Mouse (Mus musculus) lung, embryonic 14.5 days (tissue): ENCODE results near the gene Pus1. TPM values are rescaled to one million over a fixed set of nuclear protein-coding genes. Genes with fewer than 3 reads are reported as not detected.

Experiments used
- ATAC-seq: fragments of 200-750 bp; cut with Nextera tagmentation; 2 replicates; pipeline ENCODE4 v1.8.0; 2017; ENCODE audit warnings: mild to moderate bottlenecking, moderate TSS enrichment, moderate library complexity; ENCODE audit not compliant: insufficient read depth
- DNase-seq: peaks from one replicate; pipeline ENCODE4 v3.0.0-alpha.2; 2015
- H3K27ac ChIP-seq: fragments of 300-500 bp; sonication (generic); 2 replicates; pipeline ENCODE4 v1.5.1; 2014; ENCODE audit warnings: low read depth, mild to moderate bottlenecking, moderate library complexity
- H3K27me3 ChIP-seq: fragments of 300-500 bp; sonication (generic); 2 replicates; pipeline ENCODE4 v1.6.1; 2014; ENCODE audit warnings: low read length, control low read depth; ENCODE audit not compliant: insufficient read depth
- H3K36me3 ChIP-seq: fragments of 300-500 bp; sonication (generic); 2 replicates; pipeline ENCODE4 v1.6.1; 2014; ENCODE audit warnings: control low read depth; ENCODE audit not compliant: insufficient read depth
- H3K4me1 ChIP-seq: fragments of 300-500 bp; sonication (generic); 2 replicates; pipeline ENCODE4 v1.6.1; 2014; ENCODE audit warnings: antibody characterized with exemption, control low read depth; ENCODE audit not compliant: insufficient read depth
- H3K4me2 ChIP-seq: fragments of 300-500 bp; sonication (generic); 2 replicates; pipeline ENCODE4 v1.6.1; 2014; ENCODE audit warnings: mild to moderate bottlenecking
- H3K4me3 ChIP-seq: fragments of 300-500 bp; sonication (generic); 2 replicates; pipeline ENCODE4 v1.5.1; 2014; ENCODE audit warnings: low read depth, low read length
- H3K9ac ChIP-seq: fragments of 300-500 bp; sonication (generic); 2 replicates; pipeline ENCODE4 v1.6.1; 2014
- H3K9me3 ChIP-seq: fragments of 300-500 bp; sonication (generic); 2 replicates; pipeline ENCODE4 v1.6.1; 2016; ENCODE audit warnings: low read depth, low read length, control low read depth
- CTCF ChIP-seq: IDR thresholded peaks from 2 replicates; pipeline ENCODE4 v1.5.1; 2016; ENCODE audit warnings: antibody characterized with exemption, low read depth
- whole genome bisulfite sequencing: fragments of 180-500 bp; shearing (Covaris S2); extraction: QIAGEN DNeasy Blood & Tissue Kit; methylation state at CpG from one replicate; pipeline ENCODE4 v1.1.7; 2014; 5-methylcytosine and 5-hydroxymethylcytosine counted together
- polyA plus RNA-seq: library from polyadenylated mRNA; unstranded; fragments of >200 nt; fragmentation: Nextera tagmentation; extraction: Ambion mirVana; gene quantifications from 2 replicates; pipeline ENCODE4 v1.2.1, GENCODE M21; 2014

Pus1 gene
- polyA plus RNA-seq, 1 experiment from 2014 or later = 22.4 TPM

- Histone ChIP-seq H3K27me3 (no peaks in the 10 kb centered on the region), H3K9ac (peak overlapping the region; percentile 95), H3K9me3 (no peaks in the 10 kb centered on the region), H3K36me3 (peaks cover 34% of the 10 kb centered on the region; the same call in 1 of the 2 replicates), H3K4me1 (peaks cover 14% of the 10 kb centered on the region), H3K4me2 (peak overlapping the region; percentile 91), H3K4me3 (peak overlapping the region; percentile 97), H3K27ac (peak overlapping the region; percentile 87)
- peak; percentile 68 for ATAC-seq
- peak; percentile 94 for DNase-seq
- TF ChIP-seq CTCF = no peak
- WGBS = 2% methylated on average over 14 of the region's 14 CpGs
Measured at GRCm38 (mm10) chr5:110808061-110808631, 27.7 kb upstream of the Pus1 start.

DNA sequence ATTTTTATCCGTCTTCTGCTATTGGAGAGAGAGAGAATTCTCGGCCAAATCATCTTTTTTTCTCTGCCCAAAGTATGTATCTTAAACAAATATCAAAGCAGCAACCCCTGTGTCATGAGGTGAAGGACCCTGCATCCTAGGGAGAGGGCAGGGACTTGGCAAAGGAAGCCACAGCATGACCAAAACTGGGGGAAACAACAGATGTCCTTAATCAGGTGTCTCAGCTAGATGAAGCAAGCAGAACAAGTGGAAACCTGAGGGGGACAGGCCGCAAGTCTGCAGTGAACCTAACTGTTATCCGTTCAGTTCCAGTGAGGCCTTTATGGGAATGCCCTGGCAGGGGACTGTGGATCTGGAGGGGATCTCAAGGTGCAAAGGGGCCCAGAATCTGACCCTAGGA lies 27.0 kb upstream of the Pus1 start:
- 72% methylated on average over 4 of the region's 4 CpGs for WGBS

GRCm38 (mm10) chr5:110806676-110807075 lies 26.2 kb upstream of the Pus1 start:
- H3K9me3 ChIP-seq = no peaks in the 10 kb centered on the region
- TF ChIP-seq CTCF = no peak
- H3K4me3 ChIP-seq = no peak overlapping the region
- peaks cover 14% of the 10 kb centered on the region for H3K4me1 ChIP-seq
- DNase-seq (no peak), ATAC-seq (no peak)
- WGBS = 82% methylated on average over 1 of the region's 1 CpGs
- H3K27me3 ChIP-seq = no peaks in the 10 kb centered on the region
- H3K9ac ChIP-seq = no peak overlapping the region
- H3K36me3 ChIP-seq = peaks cover 42% of the 10 kb centered on the region; the same call in 1 of the 2 replicates
- no peak overlapping the region for H3K4me2 ChIP-seq
- H3K27ac ChIP-seq = no peak overlapping the region

More for the DNA sequence above, 27.0 kb upstream of the Pus1 start:
- DNase-seq (no peak), ATAC-seq (no peak)
- H3K4me1 ChIP-seq = peaks cover 14% of the 10 kb centered on the region
- peak overlapping the region; percentile 97 for H3K4me3 ChIP-seq
- H3K27me3 ChIP-seq = no peaks in the 10 kb centered on the region
- peak overlapping the region; percentile 73 for H3K27ac ChIP-seq
- H3K9me3 ChIP-seq = no peaks in the 10 kb centered on the region
- peak overlapping the region; percentile 91 for H3K4me2 ChIP-seq
- peaks cover 34% of the 10 kb centered on the region; the same call in 1 of the 2 replicates for H3K36me3 ChIP-seq
- TF ChIP-seq CTCF = no peak
- H3K9ac ChIP-seq = peak overlapping the region; percentile 95

- no peaks in the 10 kb centered on the region for H3K27me3 ChIP-seq
- ATAC-seq (no peak), DNase-seq (no peak)
- H3K4me2 ChIP-seq = no peak overlapping the region
- H3K27ac ChIP-seq = no peak overlapping the region
- H3K9me3 ChIP-seq = no peaks in the 10 kb centered on the region
- H3K9ac ChIP-seq = no peak overlapping the region
- H3K4me1 ChIP-seq = peaks cover 14% of the 10 kb centered on the region
- peaks cover 47% of the 10 kb centered on the region for H3K36me3 ChIP-seq
- WGBS = 82% methylated on average over 4 of the region's 4 CpGs
- TF ChIP-seq CTCF = no peak
- no peak overlapping the region for H3K4me3 ChIP-seq
Measured at GRCm38 (mm10) chr5:110806154-110806553, 25.7 kb upstream of the Pus1 start.

- Histone ChIP-seq H3K27ac (no peak overlapping the region), H3K4me1 (peaks cover 14% of the 10 kb centered on the region), H3K9me3 (no peaks in the 10 kb centered on the region), H3K27me3 (no peaks in the 10 kb centered on the region), H3K4me2 (no peak overlapping the region), H3K9ac (no peak overlapping the region), H3K4me3 (no peak overlapping the region), H3K36me3 (peaks cover 66% of the 10 kb centered on the region)
- no peak for TF ChIP-seq CTCF
- ATAC-seq = no peak
- WGBS = 87% methylated on average over 7 of the region's 7 CpGs
- no peak for DNase-seq
Measured at GRCm38 (mm10) chr5:110804012-110804743, 23.7 kb upstream of the Pus1 start.

GRCm38 (mm10) chr5:110802809-110803208 lies 22.4 kb upstream of the Pus1 start:
- Histone ChIP-seq H3K4me1 (peaks cover 6% of the 10 kb centered on the region), H3K4me3 (no peak overlapping the region), H3K9me3 (no peaks in the 10 kb centered on the region), H3K27me3 (no peaks in the 10 kb centered on the region), H3K36me3 (peaks cover 79% of the 10 kb centered on the region), H3K27ac (no peak overlapping the region), H3K4me2 (no peak overlapping the region), H3K9ac (no peak overlapping the region)
- no peak for TF ChIP-seq CTCF
- no peak for ATAC-seq
- no peak for DNase-seq

- no peak for ATAC-seq
- H3K9me3 ChIP-seq = no peaks in the 10 kb centered on the region
- peaks cover 80% of the 10 kb centered on the region for H3K36me3 ChIP-seq
- no peaks in the 10 kb centered on the region for H3K27me3 ChIP-seq
- WGBS = 86% methylated on average over 4 of the region's 4 CpGs
- no peak overlapping the region for H3K4me3 ChIP-seq
- TF ChIP-seq CTCF = no peak
- H3K4me2 ChIP-seq = no peak overlapping the region
- H3K9ac ChIP-seq = no peak overlapping the region
- H3K4me1 ChIP-seq = peaks cover 3% of the 10 kb centered on the region; the same call in 1 of the 2 replicates
- DNase-seq = no peak
- H3K27ac ChIP-seq = no peak overlapping the region
Measured at GRCm38 (mm10) chr5:110802186-110802585, 21.7 kb upstream of the Pus1 start.
